Mouse (Mus musculus) liver, embryonic 11.5 days (tissue): Measurements from ENCODE around the gene S100pbp. TPM values are rescaled to one million over a fixed set of nuclear protein-coding genes. Genes with fewer than 3 reads are reported as not detected.
A peak's percentile ranks its signal among the peaks of the same experiment; 100 is the strongest.

Experiments used
- ATAC-seq: fragments of 200-750 bp; cut with Nextera tagmentation; replicated peaks from 2 replicates; pipeline ENCODE4 v1.8.0; 2017; ENCODE audit warnings: moderate number of reproducible peaks, mild to moderate bottlenecking, moderate TSS enrichment, moderate library complexity; ENCODE audit not compliant: low FRiP score
- DNase-seq: peaks from one replicate; pipeline ENCODE4 v3.0.0-alpha.2; 2017; ENCODE audit warnings: low spot score
- H3K27ac ChIP-seq: fragments of 300-500 bp; sonication (generic); 2 replicates; pipeline ENCODE4 v1.5.1; 2014; ENCODE audit warnings: mild to moderate bottlenecking, low read depth, low read length, control low read depth
- H3K27me3 ChIP-seq: fragments of 300-500 bp; sonication (generic); replicated peaks from 2 replicates; pipeline ENCODE4 v1.6.1; 2014; ENCODE audit warnings: low read length, mixed read lengths; ENCODE audit not compliant: control insufficient read depth, insufficient read depth
- H3K36me3 ChIP-seq: fragments of 300-500 bp; sonication (generic); 2 replicates; pipeline ENCODE4 v1.6.1; 2014; ENCODE audit warnings: mild to moderate bottlenecking, low read length, moderate library complexity, mixed read lengths; ENCODE audit not compliant: control insufficient read depth, insufficient read depth
- H3K4me1 ChIP-seq: fragments of 300-500 bp; sonication (generic); replicated peaks from 2 replicates; pipeline ENCODE4 v1.6.1; 2014; ENCODE audit warnings: low read length, mixed read lengths; ENCODE audit not compliant: control insufficient read depth, insufficient read depth
- H3K4me2 ChIP-seq: fragments of 300-500 bp; sonication (generic); 2 replicates; pipeline ENCODE4 v1.6.1; 2014; ENCODE audit warnings: mild to moderate bottlenecking, control low read depth, moderate library complexity
- H3K4me3 ChIP-seq: fragments of 300-500 bp; sonication (generic); 2 replicates; pipeline ENCODE4 v1.5.1; 2014; ENCODE audit warnings: low read depth, low read length, control low read depth
- H3K9ac ChIP-seq: fragments of 300-500 bp; sonication (generic); 2 replicates; pipeline ENCODE4 v1.6.1; 2014; ENCODE audit warnings: low read depth, low read length, control low read depth
- H3K9me3 ChIP-seq: fragments of 300-500 bp; sonication (generic); 2 replicates; pipeline ENCODE4 v1.6.1; 2016; ENCODE audit warnings: low read length, inconsistent platforms, mixed read lengths; ENCODE audit not compliant: control insufficient read depth
- WGBS: fragments of 180-500 bp; shearing (Covaris S2); extraction: QIAGEN DNeasy Blood & Tissue Kit; methylation state at CpG from one replicate; pipeline ENCODE4 v1.1.7; 2014; 5-methylcytosine and 5-hydroxymethylcytosine counted together
- polyA plus RNA-seq: library from polyadenylated mRNA; unstranded; fragments of >200 nt; fragmentation: Nextera tagmentation; extraction: Ambion mirVana; gene quantifications from 2 replicates; pipeline ENCODE4 v1.2.1, GENCODE M21; 2014

Gene S100pbp
- polyA plus RNA-seq, 1 experiment from 2014 or later, result 18.9 TPM

DNA sequence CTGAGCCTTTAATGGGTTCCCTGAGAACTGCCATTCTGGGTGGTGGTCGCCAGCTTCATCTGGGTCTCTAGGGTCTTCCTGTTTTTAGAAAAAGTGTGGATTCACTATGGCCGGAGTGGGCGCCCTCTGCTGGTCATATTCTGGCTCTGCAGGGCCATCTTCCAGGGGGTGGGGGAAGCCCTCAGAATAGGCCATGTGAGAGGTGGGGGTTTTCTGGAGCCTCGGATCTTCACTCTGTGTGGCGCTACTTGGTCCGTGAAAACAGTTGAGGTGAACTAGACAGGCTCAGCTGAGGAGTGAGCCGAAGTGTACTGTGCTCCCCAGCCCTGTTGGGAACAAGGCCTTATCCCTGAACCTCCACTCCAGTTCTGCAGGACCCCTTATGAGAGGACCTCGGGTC, 59.4 kb downstream of the S100pbp start:
- 5% methylated on average over 8 of the region's 8 CpGs for WGBS

DNA sequence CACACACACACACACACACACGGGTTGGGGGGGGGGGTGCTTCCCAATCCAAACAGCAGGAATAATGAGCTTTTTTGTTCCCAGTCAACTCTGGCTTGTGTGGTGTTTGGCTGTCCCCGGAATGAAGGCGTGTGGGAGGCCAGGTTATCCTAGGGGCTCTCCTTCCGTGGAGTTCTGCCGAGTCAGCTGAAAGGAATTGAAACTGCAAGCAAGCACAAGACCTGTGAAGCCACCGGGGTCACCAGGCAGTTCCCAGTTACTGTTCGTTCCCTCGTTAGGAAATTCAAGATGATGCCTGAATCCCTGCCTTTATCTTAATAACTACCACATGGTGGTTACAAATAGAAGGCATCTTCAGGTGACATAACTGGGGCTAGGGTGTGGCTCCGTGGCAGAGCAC, 60.1 kb downstream of the S100pbp start:
- ATAC-seq (no peak), DNase-seq (no peak)
- H3K4me2 ChIP-seq, result no peak overlapping the region
- no peak overlapping the region for H3K9ac ChIP-seq
- no peaks in the 10 kb centered on the region for H3K36me3 ChIP-seq
- 40% methylated on average over 9 of the region's 9 CpGs for WGBS
- peaks cover 20% of the 10 kb centered on the region for H3K27me3 ChIP-seq
- H3K27ac ChIP-seq, result no peak overlapping the region
- peaks cover 23% of the 10 kb centered on the region for H3K4me1 ChIP-seq
- H3K4me3 ChIP-seq, result no peak overlapping the region
- no peaks in the 10 kb centered on the region for H3K9me3 ChIP-seq

More for the DNA sequence above, 59.4 kb downstream of the S100pbp start:
- Histone ChIP-seq H3K9ac (no peak overlapping the region), H3K4me3 (peak overlapping the region; percentile 25; the same call in 1 of the 2 replicates), H3K27ac (no peak overlapping the region), H3K36me3 (no peaks in the 10 kb centered on the region), H3K4me1 (peaks cover 20% of the 10 kb centered on the region), H3K4me2 (peak overlapping the region; percentile 55), H3K27me3 (peaks cover 19% of the 10 kb centered on the region), H3K9me3 (no peaks in the 10 kb centered on the region)
- no peak for DNase-seq
- peak; percentile 24; the same call in 1 of the 2 replicates for ATAC-seq

DNA sequence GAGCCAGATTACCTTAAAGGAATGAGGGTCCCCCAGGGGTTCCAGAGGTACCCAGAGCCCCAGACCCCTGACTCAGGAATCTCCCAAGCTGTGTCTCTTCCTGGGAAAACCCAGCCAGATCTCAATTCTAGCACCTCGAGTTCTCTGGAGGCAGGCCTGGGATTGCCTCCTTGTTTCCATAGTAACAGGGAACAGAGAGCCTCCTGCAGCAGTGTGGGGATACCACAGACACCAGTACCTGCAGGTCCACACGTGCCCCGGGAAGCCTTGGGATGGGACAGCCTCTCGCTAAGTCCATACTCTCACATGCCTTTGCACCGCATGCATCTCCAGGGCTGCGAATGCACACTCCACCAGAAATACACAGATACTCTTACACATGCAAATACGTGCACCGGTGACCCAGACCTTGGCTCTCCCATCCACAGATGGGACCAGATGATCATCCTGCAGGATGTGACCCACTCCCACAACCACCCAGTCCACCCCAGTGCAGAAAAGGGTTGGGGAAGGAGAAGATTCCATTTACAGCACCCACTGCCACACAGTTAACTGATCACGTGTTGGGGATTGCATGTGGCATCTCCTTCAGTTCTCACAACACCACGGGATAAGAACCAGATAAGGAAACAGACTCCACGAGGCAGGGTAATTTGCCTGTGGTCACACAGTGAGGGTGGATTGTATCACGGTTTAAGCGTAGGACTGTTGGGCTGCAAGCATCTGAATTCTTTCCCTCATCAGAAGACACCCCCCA, 60.8 kb downstream of the S100pbp start:
- Histone ChIP-seq H3K4me3 (no peak overlapping the region), H3K27me3 (peaks cover 21% of the 10 kb centered on the region), H3K9ac (no peak overlapping the region), H3K4me1 (peaks cover 23% of the 10 kb centered on the region), H3K36me3 (no peaks in the 10 kb centered on the region), H3K27ac (no peak overlapping the region), H3K9me3 (no peaks in the 10 kb centered on the region), H3K4me2 (no peak overlapping the region)
- no peak for DNase-seq
- ATAC-seq, result no peak
- 57% methylated on average over 13 of the region's 13 CpGs for WGBS

- H3K4me1 ChIP-seq, result peaks cover 28% of the 10 kb centered on the region
- peak overlapping the region; percentile 15; the same call in 1 of the 2 replicates for H3K9ac ChIP-seq
- DNase-seq, result no peak
- H3K27ac ChIP-seq, result no peak overlapping the region
- 0 out of 2 replicates have a peak, but pooled peaks have one; percentile 30 for ATAC-seq
- H3K27me3 ChIP-seq, result peaks cover 45% of the 10 kb centered on the region
- no peaks in the 10 kb centered on the region for H3K9me3 ChIP-seq
- WGBS, result 11% methylated on average over 19 of the region's 19 CpGs
- H3K4me2 ChIP-seq, result peak overlapping the region; percentile 62
- no peaks in the 10 kb centered on the region for H3K36me3 ChIP-seq
- peak overlapping the region; percentile 34 for H3K4me3 ChIP-seq
These were observed 63.6 kb downstream of the S100pbp start for GRCm38 (mm10) chr4:129125736-129126451.

GRCm38 (mm10) chr4:129124652-129125146, 64.8 kb downstream of the S100pbp start:
- Histone ChIP-seq H3K9ac (no peak overlapping the region), H3K4me3 (no peak overlapping the region), H3K9me3 (no peaks in the 10 kb centered on the region), H3K4me1 (peaks cover 23% of the 10 kb centered on the region), H3K27me3 (peaks cover 57% of the 10 kb centered on the region), H3K36me3 (no peaks in the 10 kb centered on the region), H3K4me2 (peak overlapping the region; percentile 62), H3K27ac (no peak overlapping the region)
- no peak for DNase-seq
- ATAC-seq, result no peak
- WGBS, result 10% methylated on average over 13 of the region's 13 CpGs

DNA sequence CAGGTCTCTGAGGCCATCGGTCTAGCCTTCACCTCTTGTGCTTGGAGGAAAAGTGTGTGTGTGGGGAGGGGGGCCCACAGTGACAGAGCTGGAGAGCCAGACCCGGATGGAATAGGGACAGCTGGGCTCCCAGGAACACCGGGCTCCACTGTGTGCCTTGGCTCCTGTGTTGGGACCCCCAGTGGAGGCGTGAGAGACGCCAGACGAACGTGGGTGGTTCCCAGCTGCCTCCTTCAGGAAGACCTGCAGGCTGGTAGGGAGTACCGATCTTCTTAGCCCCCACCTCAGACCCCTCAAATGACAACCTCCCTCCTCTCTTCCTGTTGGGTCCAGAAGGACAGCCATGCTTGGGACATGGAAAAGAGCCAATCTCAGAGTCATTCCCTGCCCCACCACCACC, 66.8 kb downstream of the S100pbp start:
- Histone ChIP-seq H3K27me3 (peaks cover 61% of the 10 kb centered on the region), H3K9me3 (no peaks in the 10 kb centered on the region), H3K4me1 (peaks cover 23% of the 10 kb centered on the region), H3K36me3 (no peaks in the 10 kb centered on the region), H3K27ac (no peak overlapping the region), H3K9ac (no peak overlapping the region), H3K4me2 (no peak overlapping the region), H3K4me3 (no peak overlapping the region)
- DNase-seq (no peak), ATAC-seq (no peak)
- WGBS, result 20% methylated on average over 8 of the region's 8 CpGs

DNA sequence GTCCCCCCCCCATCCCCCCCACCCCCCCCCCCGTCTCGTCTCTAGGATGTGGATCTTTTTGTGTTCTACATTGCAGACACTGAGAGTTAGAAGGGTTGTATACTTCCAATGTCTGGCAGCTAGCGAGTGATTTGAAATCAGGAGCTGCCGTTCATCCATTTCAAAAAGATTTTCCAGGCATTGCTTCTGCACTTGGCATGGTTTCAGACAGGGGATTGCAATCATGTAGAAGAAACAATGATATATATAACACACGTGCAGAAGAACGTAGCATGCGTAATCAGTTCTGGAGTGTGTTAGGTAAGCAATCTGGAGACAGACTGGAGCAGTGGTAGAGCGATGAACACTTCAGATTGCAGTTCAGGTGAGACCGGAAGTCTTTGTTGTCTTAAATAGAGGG, 67.4 kb downstream of the S100pbp start:
- Histone ChIP-seq H3K9ac (no peak overlapping the region), H3K27me3 (peaks cover 61% of the 10 kb centered on the region), H3K9me3 (no peaks in the 10 kb centered on the region), H3K27ac (no peak overlapping the region), H3K4me1 (peaks cover 23% of the 10 kb centered on the region), H3K4me2 (no peak overlapping the region), H3K36me3 (no peaks in the 10 kb centered on the region), H3K4me3 (no peak overlapping the region)
- ATAC-seq, result no peak
- 35% methylated on average over 9 of the region's 9 CpGs for WGBS
- DNase-seq, result no peak

DNA sequence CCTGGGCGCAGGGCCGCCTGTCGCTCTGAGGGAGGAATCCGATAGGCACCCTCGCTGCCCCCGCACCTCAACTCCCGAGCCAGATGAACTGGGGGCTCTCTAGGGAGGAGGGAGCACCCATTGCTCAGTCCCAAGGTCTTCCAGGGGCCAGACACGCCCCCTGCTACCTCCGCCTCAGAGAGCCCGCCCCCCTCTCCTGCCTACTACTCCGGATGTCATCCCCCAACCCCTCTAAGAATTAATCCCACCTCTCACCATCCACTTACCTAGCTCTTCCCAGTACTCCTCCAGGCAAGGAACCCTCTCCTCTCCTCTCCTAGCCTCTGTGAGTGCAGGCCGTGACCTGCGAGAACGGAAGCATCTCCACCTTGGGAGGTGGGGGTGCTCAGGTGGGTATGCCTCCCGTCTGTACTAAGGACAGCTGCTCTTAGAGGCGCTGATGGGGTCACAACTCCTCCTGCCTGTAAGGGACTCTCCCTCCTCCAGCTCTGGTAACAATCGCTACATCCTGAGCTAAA, 67.9 kb downstream of the S100pbp start, which contains the start of gene Hpca:
Gene Hpca, minus strand, starts transcription at position 468 of the 518 bp plus-strand sequence.
- no peak for ATAC-seq
- Histone ChIP-seq H3K27ac (no peak within 1 kb of the TSS), H3K9ac (no peak within 1 kb of the TSS), H3K36me3 (no peaks in the 10 kb centered on the region), H3K27me3 (peaks cover 61% of the 10 kb centered on the region), H3K4me2 (peak within 1 kb of the TSS; percentile 80), H3K9me3 (no peaks in the 10 kb centered on the region), H3K4me3 (peak within 1 kb of the TSS; percentile 47), H3K4me1 (peaks cover 23% of the 10 kb centered on the region)
- 5% methylated on average over 17 of the region's 17 CpGs for WGBS
- DNase-seq, result no peak
